Mouse (Mus musculus): ENCODE data around the gene Rrnad1. TPM values are rescaled to one million over a fixed set of nuclear protein-coding genes. Genes with fewer than 3 reads are reported as not detected.

Rrnad1 gene
- polyA plus RNA-seq, 1 experiment from 2014 or later: 15.8 TPM

GRCm38 (mm10) chr3:87951946-87952345 lies 21.4 kb upstream of the Rrnad1 start:
- peak overlapping the region; percentile 29; the same call in 1 of the 2 replicates for H3K9ac ChIP-seq
- DNase-seq (ENCODE audit: low spot score) (no peak), ATAC-seq (ENCODE audit: low FRiP score) (no peak)
- peaks cover 43% of the 10 kb centered on the region for H3K4me1 ChIP-seq (replicated peaks; ENCODE audit: control insufficient read depth, insufficient read depth, low read length)
- no peaks in the 10 kb centered on the region for H3K27me3 ChIP-seq (ENCODE audit: control insufficient read depth, insufficient read depth, low read length)
- WGBS: 12% methylated on average over 12 of the region's 12 CpGs
- peak overlapping the region; percentile 45 for H3K4me2 ChIP-seq (replicated peaks)
- H3K9me3 ChIP-seq (ENCODE audit: control insufficient read depth, low read length): no peaks in the 10 kb centered on the region
- no peaks in the 10 kb centered on the region for H3K36me3 ChIP-seq (replicated peaks; ENCODE audit: control insufficient read depth, insufficient read depth)
- peak overlapping the region; percentile 55; the same call in 1 of the 2 replicates for H3K27ac ChIP-seq
- H3K4me3 ChIP-seq (replicated peaks; ENCODE audit: low read length): peak overlapping the region; percentile 18

- peak overlapping the region; percentile 14; the same call in 1 of the 2 replicates for H3K27ac ChIP-seq
- DNase-seq (ENCODE audit: low spot score) (no peak), ATAC-seq (ENCODE audit: low FRiP score) (no peak)
- WGBS: 7% methylated on average over 13 of the region's 13 CpGs
- H3K9ac ChIP-seq: 0 out of 2 replicates have a peak overlapping the region, but pooled peaks have one; percentile 49
- peaks cover 4% of the 10 kb centered on the region; the same call in 1 of the 2 replicates for H3K36me3 ChIP-seq (replicated peaks; ENCODE audit: control insufficient read depth, insufficient read depth)
- no peaks in the 10 kb centered on the region for H3K9me3 ChIP-seq (ENCODE audit: control insufficient read depth, low read length)
- peaks cover 59% of the 10 kb centered on the region for H3K4me1 ChIP-seq (replicated peaks; ENCODE audit: control insufficient read depth, insufficient read depth, low read length)
- peak overlapping the region; percentile 63 for H3K4me2 ChIP-seq (replicated peaks)
- H3K27me3 ChIP-seq (ENCODE audit: control insufficient read depth, insufficient read depth, low read length): no peaks in the 10 kb centered on the region
- H3K4me3 ChIP-seq (replicated peaks; ENCODE audit: low read length): peak overlapping the region; percentile 12
These were observed 19.5 kb upstream of the Rrnad1 start for GRCm38 (mm10) chr3:87949955-87950515.

- H3K4me2 ChIP-seq (replicated peaks): peak overlapping the region; percentile 63
These were observed 18.9 kb upstream of the Rrnad1 start for GRCm38 (mm10) chr3:87949266-87949954.

DNA sequence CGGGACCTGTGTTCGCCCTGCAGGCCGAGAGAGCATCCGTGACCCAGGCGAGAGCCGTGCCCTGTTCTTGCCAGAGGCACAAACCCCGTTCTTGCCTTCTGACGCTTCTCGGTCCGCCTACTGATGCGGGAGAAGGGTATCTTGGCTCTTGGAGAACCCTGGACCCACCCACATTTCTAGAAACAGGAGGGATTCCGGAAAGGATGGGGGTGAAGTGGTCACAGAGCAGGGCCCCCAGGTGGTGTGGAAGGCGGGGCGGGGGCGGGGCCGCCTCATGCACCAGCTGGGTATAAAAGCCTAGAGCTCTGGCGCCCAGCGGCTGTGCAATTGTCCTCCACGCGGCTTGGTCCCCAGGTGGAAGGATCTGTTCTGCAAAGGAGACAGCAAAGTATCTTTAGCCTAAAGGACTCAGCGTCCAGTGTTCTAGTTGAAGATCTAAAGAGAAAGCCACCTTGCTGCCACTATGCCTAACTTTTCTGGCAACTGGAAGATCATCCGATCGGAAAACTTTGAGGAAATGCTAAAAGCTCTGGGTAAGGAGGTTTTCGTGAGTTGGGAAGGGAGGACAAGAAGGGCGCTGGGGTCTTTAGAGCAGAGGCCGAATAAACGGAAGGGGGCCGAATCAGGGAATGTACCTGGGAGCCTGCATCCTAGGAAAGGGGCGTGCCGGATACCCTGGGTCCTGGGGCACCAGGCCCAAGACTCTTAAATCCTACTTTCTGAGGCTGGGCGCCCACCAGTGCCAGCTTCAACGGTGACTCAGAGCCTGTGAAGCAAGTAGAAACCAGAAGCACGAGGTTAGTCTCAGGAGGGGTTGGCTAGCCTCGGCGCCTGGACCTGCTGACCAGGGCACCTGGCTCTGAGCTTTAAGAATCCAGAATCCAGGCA lies 18.1 kb upstream of the Rrnad1 start, which contains the start of gene Crabp2:
Gene Crabp2, plus strand, starts transcription at position 289 of the 888 bp plus-strand sequence.
- no peaks in the 10 kb centered on the region for H3K9me3 ChIP-seq (ENCODE audit: control insufficient read depth, low read length)
- WGBS: 2% methylated on average over 35 of the region's 35 CpGs
- no peaks in the 10 kb centered on the region for H3K27me3 ChIP-seq (ENCODE audit: control insufficient read depth, insufficient read depth, low read length)
- peak within 1 kb of the TSS; percentile 28 for H3K4me3 ChIP-seq (replicated peaks; ENCODE audit: low read length)
- H3K9ac ChIP-seq: peak within 1 kb of the TSS; percentile 49
- ATAC-seq (ENCODE audit: low FRiP score) (peak; percentile 7; the same call in 1 of the 2 replicates), DNase-seq (ENCODE audit: low spot score) (no peak)
- H3K27ac ChIP-seq: 0 out of 2 replicates have a peak within 1 kb of the TSS, but pooled peaks have one; percentile 17
- H3K36me3 ChIP-seq (replicated peaks; ENCODE audit: control insufficient read depth, insufficient read depth): peaks cover 5% of the 10 kb centered on the region; the same call in 1 of the 2 replicates
- peak within 1 kb of the TSS; percentile 63 for H3K4me2 ChIP-seq (replicated peaks)
- H3K4me1 ChIP-seq (replicated peaks; ENCODE audit: control insufficient read depth, insufficient read depth, low read length): peaks cover 64% of the 10 kb centered on the region

More at GRCm38 (mm10) chr3:87949266-87949954, 18.9 kb upstream of the Rrnad1 start:
- peak overlapping the region; percentile 49 for H3K9ac ChIP-seq
- peak overlapping the region; percentile 17; the same call in 1 of the 2 replicates for H3K27ac ChIP-seq
- peak; percentile 39 for DNase-seq (ENCODE audit: low spot score)
- no peaks in the 10 kb centered on the region for H3K9me3 ChIP-seq (ENCODE audit: control insufficient read depth, low read length)
- H3K4me3 ChIP-seq (replicated peaks; ENCODE audit: low read length): peak overlapping the region; percentile 28
- H3K36me3 ChIP-seq (replicated peaks; ENCODE audit: control insufficient read depth, insufficient read depth): peaks cover 4% of the 10 kb centered on the region; the same call in 1 of the 2 replicates
- H3K4me1 ChIP-seq (replicated peaks; ENCODE audit: control insufficient read depth, insufficient read depth, low read length): peaks cover 64% of the 10 kb centered on the region
- ATAC-seq (ENCODE audit: low FRiP score): no peak
- WGBS: 5% methylated on average over 16 of the region's 16 CpGs
- no peaks in the 10 kb centered on the region for H3K27me3 ChIP-seq (ENCODE audit: control insufficient read depth, insufficient read depth, low read length)

GRCm38 (mm10) chr3:87947811-87948199 lies 17.3 kb upstream of the Rrnad1 start:
- 0% methylated on average over 13 of the region's 17 CpGs for WGBS
- Histone ChIP-seq H3K4me3 (replicated peaks; ENCODE audit: low read length) (peak overlapping the region; percentile 28), H3K27ac (no peak overlapping the region), H3K4me1 (replicated peaks; ENCODE audit: control insufficient read depth, insufficient read depth, low read length) (peaks cover 63% of the 10 kb centered on the region), H3K9me3 (ENCODE audit: control insufficient read depth, low read length) (no peaks in the 10 kb centered on the region), H3K9ac (peak overlapping the region; percentile 49), H3K36me3 (replicated peaks; ENCODE audit: control insufficient read depth, insufficient read depth) (peaks cover 8% of the 10 kb centered on the region; the same call in 1 of the 2 replicates), H3K27me3 (ENCODE audit: control insufficient read depth, insufficient read depth, low read length) (no peaks in the 10 kb centered on the region), H3K4me2 (replicated peaks) (peak overlapping the region; percentile 63)
- ATAC-seq (ENCODE audit: low FRiP score) (no peak; the same call in 1 of the 2 replicates), DNase-seq (ENCODE audit: low spot score) (no peak)

GRCm38 (mm10) chr3:87947056-87947810 lies 16.7 kb upstream of the Rrnad1 start:
- no peak for ATAC-seq (ENCODE audit: low FRiP score)
- no peak overlapping the region for H3K27ac ChIP-seq
- 4% methylated on average over 26 of the region's 26 CpGs for WGBS

GRCm38 (mm10) chr3:87946541-87946860 lies 16.0 kb upstream of the Rrnad1 start:
- no peak overlapping the region for H3K4me3 ChIP-seq (replicated peaks; ENCODE audit: low read length)
- 0 out of 2 replicates have a peak overlapping the region, but pooled peaks have one; percentile 14 for H3K27ac ChIP-seq
- H3K9ac ChIP-seq: 0 out of 2 replicates have a peak overlapping the region, but pooled peaks have one; percentile 28
- peaks cover 20% of the 10 kb centered on the region for H3K36me3 ChIP-seq (replicated peaks; ENCODE audit: control insufficient read depth, insufficient read depth)
- no peak for ATAC-seq (ENCODE audit: low FRiP score)
- DNase-seq (ENCODE audit: low spot score): no peak
- no peaks in the 10 kb centered on the region for H3K9me3 ChIP-seq (ENCODE audit: control insufficient read depth, low read length)
- no peaks in the 10 kb centered on the region for H3K27me3 ChIP-seq (ENCODE audit: control insufficient read depth, insufficient read depth, low read length)
- H3K4me2 ChIP-seq (replicated peaks): no peak overlapping the region
- H3K4me1 ChIP-seq (replicated peaks; ENCODE audit: control insufficient read depth, insufficient read depth, low read length): peaks cover 53% of the 10 kb centered on the region
- WGBS: 0% methylated on average over 1 of the region's 1 CpGs

More at GRCm38 (mm10) chr3:87947056-87947810, 16.7 kb upstream of the Rrnad1 start:
- peaks cover 13% of the 10 kb centered on the region; the same call in 1 of the 2 replicates for H3K36me3 ChIP-seq (replicated peaks; ENCODE audit: control insufficient read depth, insufficient read depth)
- peak overlapping the region; percentile 28 for H3K4me3 ChIP-seq (replicated peaks; ENCODE audit: low read length)
- no peaks in the 10 kb centered on the region for H3K27me3 ChIP-seq (ENCODE audit: control insufficient read depth, insufficient read depth, low read length)
- DNase-seq (ENCODE audit: low spot score): no peak
- peaks cover 58% of the 10 kb centered on the region for H3K4me1 ChIP-seq (replicated peaks; ENCODE audit: control insufficient read depth, insufficient read depth, low read length)
- peak overlapping the region; percentile 63 for H3K4me2 ChIP-seq (replicated peaks)
- peak overlapping the region; percentile 49 for H3K9ac ChIP-seq
- no peaks in the 10 kb centered on the region for H3K9me3 ChIP-seq (ENCODE audit: control insufficient read depth, low read length)

DNA sequence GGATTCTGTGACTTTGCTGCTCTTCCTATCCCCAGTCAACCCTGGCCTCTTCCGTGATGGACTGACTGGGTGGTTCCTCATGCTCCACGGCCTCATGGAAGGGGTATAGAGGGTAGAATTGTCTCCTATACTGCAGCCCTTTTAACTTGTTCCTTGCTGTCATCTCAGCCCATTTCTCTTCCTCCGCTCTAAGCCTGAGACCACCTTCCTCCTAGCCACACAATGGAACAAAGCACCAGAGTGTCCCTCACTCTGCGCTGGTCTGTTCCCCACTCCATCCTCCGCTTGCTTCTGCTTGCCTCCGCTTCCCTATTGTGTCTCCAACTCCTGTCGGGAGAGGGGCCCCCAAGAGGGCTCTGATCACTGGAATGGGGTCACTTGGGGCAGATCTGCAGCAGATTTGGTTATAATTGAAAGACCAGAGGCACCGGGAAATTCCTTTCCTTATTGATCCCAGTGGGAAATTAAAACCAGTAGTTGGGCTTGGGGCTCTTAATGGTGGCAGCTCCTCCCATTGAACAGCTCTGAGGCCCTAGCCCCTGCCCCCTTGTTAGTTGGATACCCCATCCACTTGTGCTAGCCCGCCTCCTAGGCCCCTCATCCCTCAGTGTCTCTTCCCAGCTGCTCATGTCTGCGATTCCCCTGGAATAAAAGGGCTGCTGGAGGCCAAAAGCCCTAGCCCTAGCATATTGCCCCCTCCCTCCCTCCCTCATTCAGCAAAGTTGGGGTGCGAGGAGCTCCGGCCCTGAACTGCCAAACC lies 15.4 kb upstream of the Rrnad1 start:
- ATAC-seq (ENCODE audit: low FRiP score): no peak
- Histone ChIP-seq H3K4me2 (replicated peaks) (no peak overlapping the region), H3K36me3 (replicated peaks; ENCODE audit: control insufficient read depth, insufficient read depth) (peaks cover 25% of the 10 kb centered on the region), H3K9ac (0 out of 2 replicates have a peak overlapping the region, but pooled peaks have one; percentile 28), H3K9me3 (ENCODE audit: control insufficient read depth, low read length) (no peaks in the 10 kb centered on the region), H3K27me3 (ENCODE audit: control insufficient read depth, insufficient read depth, low read length) (no peaks in the 10 kb centered on the region), H3K4me1 (replicated peaks; ENCODE audit: control insufficient read depth, insufficient read depth, low read length) (peaks cover 53% of the 10 kb centered on the region), H3K4me3 (replicated peaks; ENCODE audit: low read length) (no peak overlapping the region), H3K27ac (0 out of 2 replicates have a peak overlapping the region, but pooled peaks have one; percentile 14)
- 15% methylated on average over 12 of the region's 12 CpGs for WGBS
- DNase-seq (ENCODE audit: low spot score): no peak

Measured in hindbrain, embryonic 14.5 days (tissue).